Mouse (Mus musculus) stomach, postnatal 0 days (tissue): ENCODE measurements around the gene Wiz.

Source experiments
- CTCF ChIP-seq: IDR thresholded peaks from 2 replicates; pipeline ENCODE4 v1.5.1; 2016; ENCODE audit warnings: antibody characterized with exemption, low read depth, mild to moderate bottlenecking, moderate library complexity
- EP300 ChIP-seq: optimal IDR thresholded peaks from 2 replicates; pipeline ENCODE3; 2016; ENCODE audit warnings: antibody characterized with exemption

GRCm38 (mm10) chr17:32378786-32379185, 10.5 kb downstream of the Wiz start:
- TF ChIP-seq CTCF (no peak), EP300 (no peak)
